Mouse (Mus musculus) ZHBTc4 (cell line): ENCODE measurements around the gene Snai1.
A peak's percentile ranks its signal among the peaks of the same experiment; 100 is the strongest.

Experiments used
- DNase-seq: peaks from one replicate; pipeline ENCODE4 v3.0.0-alpha.2; 2011; ENCODE audit warnings: low read depth, low spot score

Snai1 gene

DNA sequence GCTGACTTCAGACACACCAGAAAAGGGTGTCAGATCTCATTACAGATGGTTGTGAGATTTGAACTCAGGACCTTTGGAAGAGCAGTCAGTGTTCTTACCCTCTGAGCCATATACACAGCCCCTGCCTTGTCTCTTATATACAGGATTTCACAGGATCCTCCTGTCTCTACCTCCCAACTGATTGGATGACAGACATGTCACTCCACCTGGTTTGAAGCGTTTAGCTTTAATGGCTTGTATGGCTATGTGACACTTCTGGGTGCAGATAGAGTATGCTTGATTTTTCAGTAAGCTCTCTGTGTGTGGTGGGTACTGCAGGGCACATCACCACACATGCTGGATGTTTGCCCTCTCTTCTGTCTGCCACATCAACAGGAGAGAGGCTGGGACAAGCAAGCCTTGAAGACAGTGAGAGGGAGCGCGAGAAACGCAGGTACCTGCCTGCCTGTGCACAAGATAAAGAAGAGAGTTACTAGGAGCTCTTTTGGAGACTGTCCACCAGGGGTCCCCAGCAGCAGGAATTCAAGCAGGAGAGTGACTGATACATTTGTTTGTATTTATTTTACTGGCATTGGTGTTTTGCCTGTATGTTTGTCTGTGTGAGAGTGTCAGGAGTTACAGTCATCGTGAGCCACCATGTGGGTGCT, 18.3 kb upstream of the Snai1 start:
- peak; percentile 75 for DNase-seq

DNA sequence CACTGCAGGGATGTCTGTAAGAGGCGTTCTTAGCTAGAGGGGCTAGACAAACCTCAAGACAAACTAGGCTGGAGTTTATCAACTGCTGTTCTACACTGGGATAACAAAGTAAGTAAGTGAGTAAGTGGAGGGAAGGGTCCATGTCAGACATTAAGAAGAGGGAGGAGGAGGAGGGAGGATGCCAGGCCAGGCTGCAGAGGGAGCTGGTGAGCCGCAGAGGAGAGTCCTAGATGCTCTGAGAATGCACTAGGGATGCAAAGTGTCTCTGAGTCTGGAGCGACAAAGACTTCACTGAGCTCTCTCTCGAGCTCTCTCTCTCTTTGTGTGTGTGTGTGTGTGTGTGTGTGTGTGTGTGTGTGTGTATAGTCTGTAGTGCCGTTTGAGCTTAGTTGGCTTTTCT, 9.7 kb upstream of the Snai1 start:
- DNase-seq: peak; percentile 58

DNA sequence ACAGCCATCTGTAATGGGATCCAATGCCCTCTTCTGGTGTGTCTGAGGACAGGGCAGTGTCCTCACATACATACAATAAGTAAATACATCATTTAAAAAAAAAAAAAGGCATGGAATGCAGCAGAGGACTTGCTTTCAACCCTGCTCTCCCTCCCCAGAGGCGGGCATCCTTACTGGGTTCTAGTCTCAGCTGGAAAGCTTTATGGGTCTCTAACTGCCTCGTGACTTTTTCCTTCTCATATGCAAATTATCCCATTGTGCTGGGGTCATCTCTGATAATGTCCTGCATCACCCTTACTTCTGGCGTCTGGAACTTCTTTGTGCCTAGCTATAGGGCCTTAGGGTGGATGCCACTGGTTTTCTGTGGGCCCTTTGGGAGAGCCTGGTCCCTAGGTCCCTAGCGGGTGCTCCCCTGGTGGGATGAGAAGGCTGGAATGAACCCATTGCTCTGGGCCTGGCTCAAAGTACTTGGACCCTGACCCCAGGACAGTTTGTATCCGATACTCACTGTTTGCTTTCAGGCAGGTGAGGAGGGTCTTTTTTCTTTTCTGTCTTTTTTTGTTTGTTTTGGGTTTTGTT, 8.0 kb upstream of the Snai1 start:
- DNase-seq: peak; percentile 83

DNA sequence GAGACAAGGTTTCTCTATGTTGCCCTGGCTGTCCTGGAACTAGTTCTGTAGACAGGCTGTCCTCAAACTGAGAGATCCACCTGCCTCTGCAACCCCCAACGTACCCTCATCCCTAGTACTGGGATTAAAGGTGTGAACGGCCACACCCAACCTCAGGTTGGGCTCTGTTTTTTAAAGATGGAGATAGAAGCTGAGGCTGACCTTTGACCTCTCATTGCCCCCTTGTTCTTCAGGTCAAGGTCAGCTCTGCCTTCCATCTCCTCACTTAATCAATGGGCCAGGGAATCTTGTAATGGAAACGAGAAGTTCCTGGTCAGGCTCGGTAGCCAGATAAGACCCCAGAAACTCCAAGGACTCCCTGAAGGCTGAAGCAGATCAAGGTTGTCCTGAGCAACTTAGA, 7.5 kb upstream of the Snai1 start:
- DNase-seq: no peak

DNA sequence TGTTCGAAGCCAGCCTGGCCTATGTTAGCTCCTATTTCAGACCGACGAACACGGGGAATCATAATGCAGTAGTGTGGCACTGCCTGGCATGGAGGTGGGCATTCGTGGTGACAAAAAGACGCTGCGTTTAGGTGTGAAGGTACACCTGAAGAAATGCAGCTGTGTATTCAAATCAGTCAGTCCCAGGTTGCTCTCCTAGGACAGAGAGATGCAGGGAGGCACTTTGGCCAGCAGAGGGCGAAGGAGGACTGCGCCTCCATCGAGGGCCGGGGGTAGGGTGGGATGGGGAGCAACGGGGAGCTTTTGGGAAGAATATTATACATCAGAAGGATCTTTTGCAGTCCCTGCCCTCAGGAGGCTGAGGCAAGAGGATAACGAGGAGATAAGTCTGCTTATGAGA, 5.9 kb upstream of the Snai1 start:
- peak; percentile 75 for DNase-seq

DNA sequence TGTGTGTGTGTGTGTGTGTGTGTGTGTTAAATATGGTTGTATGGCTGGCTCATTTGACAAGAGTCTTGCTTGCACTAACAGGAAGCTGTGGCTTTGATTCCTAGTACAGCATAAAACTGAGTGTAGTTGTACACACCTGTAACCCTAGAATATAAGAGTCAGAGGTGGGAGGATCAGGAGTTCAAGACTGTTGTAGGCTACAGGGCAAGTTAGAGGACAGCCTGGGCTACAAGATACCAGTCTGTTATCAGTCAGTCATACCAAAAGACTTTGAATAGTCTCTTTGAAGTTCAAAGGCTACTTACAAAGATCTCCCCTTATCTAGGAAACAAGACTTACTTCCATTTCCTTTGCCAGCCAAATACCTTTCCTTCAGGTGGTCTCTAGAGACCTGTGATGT, 4.1 kb upstream of the Snai1 start:
- no peak for DNase-seq

DNA sequence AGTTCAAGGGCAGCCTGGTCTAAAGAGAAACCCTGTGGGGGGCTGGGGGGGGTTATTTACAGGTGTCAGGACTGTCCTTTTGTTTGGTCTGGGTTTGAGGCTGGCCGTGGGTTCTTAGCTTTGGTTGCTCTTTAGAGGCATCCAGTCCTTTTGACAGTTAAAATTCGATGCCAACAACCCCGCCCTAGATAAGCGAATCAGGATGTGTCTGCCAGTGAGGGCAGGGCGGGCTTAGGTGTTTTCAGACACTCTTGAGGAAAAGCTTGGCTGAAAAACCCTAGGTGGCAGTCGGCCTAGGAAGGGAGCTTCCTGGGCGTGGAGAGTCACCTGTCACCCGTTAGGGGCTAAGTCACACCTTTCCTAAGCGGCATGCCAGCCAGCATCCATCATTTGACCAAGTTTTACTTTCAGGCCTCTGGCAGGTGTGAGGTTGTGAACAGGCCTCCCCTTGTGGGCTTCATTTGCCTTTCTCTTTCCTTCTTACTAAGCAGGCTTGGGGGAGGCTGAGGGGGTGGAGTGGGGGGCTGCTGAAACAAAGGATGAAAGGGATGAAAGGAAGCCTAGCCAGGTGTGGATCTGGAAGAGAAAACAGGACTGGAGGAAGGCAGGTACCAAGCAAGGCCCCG, 1.6 kb upstream of the Snai1 start:
- no peak for DNase-seq

DNA sequence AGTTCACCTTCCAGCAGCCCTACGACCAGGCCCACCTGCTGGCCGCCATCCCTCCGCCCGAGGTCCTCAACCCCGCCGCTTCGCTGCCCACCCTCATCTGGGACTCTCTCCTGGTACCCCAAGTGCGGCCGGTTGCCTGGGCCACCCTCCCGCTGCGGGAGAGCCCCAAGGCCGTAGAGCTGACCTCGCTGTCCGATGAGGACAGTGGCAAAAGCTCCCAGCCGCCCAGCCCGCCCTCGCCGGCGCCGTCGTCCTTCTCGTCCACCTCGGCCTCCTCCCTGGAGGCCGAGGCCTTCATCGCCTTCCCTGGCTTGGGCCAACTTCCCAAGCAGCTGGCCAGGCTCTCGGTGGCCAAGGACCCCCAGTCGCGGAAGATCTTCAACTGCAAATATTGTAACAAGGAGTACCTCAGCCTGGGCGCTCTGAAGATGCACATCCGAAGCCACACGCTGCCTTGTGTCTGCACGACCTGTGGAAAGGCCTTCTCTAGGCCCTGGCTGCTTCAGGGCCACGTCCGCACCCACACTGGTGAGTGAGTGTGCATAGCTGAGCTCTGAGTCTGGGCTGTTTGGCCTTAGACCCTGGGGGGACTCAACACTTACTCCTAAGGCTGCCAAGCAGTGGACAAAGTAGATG, 794 bp downstream of the Snai1 start:
- DNase-seq: no peak

DNA sequence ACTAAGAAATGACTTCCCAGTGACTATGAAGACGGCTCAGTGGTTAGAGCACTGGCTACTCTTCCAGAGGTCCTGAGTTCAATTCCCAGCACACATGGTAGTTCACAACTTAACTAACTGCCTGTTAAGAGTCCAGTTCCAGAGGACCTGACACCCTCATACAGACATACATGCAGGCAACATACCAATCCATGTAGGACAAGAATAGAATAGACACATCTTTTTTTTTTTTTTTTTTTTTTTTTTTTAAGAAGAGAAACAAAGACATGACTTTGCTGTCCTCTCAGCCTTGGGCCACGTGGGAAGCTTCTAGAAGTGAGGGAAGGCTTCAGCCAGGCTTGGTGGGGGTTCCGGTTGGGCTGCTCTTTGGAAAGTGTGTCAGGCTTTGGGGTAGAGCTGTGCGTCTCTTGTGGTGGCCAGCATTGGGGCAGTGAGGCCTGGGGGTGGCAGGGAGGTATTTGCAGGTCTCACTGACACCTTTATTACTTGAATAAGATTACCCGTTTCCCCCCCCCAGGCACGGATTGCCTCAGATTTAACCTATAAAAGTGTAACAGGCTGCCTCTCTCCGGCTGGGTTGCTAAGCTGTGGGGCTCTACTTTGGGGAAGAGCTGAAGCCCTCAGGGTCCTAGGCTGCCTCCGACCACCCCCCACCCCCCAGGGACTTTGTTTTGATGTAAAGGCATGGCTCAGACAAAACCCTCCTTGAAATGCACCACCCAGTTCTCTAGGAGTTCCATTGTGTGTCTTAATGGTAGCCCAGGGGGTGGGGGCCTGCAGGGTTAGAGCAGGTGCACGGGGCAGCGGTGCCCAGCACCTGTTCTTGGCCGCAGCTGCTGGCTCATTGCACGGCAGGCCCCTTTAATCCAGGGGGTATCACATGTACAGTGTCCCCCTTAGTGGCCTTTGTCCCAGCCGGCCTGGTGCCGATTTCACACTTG, 1.8 kb downstream of the Snai1 start:
- DNase-seq: peak; percentile 92

DNA sequence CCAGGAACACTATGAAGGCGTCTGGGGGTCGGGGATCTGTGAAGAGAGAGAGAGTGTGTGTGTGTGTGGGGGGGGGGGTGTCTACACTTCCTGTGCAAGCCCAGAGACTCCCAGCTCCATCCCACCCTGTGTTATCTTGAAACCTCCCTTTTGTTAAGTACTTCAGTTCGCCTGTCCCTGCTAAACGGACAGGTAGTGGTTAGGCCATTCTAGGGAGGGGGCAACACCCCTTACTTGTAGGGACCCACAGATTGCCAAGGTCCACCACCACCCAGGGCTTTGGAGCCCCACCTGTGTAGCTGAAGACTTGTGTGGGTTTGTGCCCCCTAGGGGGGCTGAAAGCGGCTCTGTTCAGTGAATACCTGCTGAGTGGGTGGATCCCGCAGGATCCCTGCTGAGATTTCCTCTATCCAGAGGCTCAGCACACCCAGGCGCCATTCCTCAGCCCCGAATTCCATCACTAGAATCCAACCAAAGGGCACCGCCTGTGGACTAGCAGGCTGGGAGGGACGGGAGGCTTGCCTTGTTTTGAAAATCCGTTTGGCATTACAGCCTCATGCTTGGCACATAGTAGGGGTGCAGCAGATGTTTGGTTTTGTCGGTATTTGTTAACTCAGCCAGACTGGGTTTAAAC, 2.6 kb downstream of the Snai1 start:
- peak; percentile 93 for DNase-seq

DNA sequence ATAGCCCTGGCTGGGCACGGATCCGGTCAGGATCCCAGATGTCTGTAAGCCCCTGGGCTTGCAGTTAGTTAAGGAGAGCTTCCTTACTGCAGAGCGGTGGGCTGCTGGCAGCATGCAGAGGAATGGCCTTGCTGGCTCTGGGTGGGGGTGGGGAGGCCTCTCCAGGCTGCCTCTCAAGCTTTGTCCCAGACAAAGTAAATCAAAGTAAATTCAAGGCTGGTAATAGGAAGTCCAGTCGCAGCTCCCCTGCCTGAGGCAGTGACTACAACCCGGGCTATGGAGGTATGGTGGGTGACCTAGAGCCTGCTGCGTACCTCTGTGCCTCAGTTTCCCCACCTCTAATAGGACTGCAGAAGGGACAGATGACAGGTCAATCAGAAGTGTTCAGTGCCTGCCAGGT, 3.3 kb downstream of the Snai1 start:
- DNase-seq: no peak

DNA sequence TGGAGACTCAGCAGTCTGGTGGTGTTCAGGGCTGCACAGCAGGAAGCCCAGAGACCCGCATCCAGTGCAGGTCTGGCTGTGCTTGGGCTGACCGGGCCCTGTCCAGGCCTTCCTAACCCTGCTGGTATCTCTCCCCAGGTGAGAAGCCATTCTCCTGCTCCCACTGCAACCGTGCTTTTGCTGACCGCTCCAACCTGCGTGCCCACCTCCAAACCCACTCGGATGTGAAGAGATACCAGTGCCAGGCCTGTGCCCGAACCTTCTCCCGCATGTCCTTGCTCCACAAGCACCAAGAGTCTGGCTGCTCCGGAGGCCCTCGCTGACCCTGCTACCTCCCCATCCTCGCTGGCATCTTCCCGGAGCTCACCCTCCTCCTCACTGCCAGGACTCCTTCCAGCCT, 3.8 kb downstream of the Snai1 start:
- DNase-seq: no peak

DNA sequence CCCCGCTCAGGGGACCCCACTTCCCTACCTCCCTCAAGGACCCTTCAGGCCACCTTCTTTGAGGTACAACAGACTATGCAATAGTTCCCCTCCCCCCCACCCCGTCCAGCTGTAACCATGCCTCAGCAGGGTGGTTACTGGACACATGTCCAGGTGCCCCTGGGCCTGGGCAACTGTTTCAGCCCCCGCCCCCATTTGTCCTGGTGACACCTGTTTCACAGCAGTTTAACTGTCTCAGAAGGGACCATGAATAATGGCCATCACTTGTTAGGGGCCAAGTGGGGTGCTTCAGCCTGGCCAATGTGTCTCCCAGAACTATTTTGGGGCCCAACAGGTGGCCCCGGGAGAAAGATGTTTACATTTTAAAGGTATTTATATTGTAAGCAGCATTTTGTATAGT, 4.4 kb downstream of the Snai1 start:
- no peak for DNase-seq

DNA sequence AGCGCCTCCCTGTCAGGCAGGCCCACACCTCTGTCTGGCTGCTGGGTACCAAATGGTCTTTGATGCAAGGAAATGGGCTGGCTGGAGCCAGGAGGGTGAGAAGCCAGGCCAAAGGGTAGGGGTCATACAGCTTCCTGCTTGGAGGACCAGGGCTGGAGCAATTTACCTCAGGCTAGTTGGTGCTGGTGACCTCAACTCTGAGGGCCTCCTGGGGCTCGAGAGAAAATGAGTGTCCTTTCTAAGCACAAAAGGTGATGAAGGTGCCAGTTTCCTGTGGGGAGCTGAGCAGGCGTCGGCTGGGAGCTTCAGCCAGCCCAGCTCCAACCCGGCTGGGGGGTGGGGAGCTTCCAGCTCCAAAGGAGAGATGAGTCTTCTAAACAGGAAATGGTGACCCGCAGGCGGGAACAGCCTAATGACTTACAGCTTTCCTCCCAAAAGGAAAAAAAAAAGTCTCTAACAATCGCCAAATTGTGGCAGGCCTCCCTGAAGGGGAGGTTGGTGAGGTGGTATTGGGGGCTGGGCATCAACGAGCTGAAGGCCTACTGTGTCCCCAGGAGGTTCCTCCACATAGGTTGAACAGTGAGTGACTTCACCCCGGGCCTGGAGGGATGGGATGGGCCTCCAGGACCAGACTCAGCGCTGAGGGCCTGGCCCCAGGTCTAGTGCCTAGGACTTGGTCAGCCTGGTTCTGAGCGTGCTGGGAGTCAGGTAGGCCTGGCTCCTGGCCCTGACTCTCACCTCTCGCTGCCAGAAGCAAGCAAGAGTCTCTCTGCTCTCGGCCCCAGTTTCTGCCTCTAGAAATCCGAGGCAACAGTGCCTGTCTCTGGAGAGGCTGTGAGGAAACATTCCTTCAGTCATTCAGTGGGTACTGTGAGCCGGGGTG, 5.4 kb downstream of the Snai1 start:
- DNase-seq: no peak

DNA sequence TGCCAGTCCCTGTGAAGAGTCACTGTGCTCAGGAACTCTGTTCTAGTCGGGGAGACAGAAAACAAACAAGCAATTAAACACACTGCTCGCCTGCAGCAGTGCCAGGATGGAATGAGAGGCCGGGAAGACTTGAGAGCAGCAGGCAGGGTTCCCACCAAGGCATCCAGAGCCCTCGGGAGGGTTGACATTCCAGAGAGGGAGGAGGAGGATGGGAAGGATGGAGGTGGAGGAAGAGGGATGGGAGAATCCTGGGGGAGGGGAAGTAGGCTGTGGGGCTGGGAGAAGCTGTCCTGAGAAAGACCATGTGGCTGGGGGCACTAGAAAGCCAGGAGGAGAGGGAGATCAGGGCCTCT, 6.0 kb downstream of the Snai1 start:
- no peak for DNase-seq

DNA sequence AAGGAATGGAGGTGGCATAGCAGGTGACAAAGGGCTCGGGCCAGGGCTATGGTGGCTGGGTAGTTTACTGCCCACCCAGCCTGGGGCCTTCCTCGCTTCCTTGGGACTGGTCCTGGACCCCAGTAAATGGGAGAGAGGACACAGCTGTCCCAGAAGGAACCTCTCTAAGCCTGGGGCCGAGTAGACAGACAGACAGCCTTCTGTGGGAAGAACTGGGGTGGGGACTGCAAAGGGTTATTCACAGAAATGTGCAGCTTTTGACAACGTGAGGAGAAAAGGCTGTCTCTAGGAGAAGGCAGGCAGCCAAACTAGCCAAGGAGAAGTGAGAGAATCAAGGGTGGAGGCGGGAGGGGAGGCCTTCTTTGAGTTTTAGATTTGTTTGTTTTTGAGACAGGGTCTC, 6.5 kb downstream of the Snai1 start:
- DNase-seq: no peak

DNA sequence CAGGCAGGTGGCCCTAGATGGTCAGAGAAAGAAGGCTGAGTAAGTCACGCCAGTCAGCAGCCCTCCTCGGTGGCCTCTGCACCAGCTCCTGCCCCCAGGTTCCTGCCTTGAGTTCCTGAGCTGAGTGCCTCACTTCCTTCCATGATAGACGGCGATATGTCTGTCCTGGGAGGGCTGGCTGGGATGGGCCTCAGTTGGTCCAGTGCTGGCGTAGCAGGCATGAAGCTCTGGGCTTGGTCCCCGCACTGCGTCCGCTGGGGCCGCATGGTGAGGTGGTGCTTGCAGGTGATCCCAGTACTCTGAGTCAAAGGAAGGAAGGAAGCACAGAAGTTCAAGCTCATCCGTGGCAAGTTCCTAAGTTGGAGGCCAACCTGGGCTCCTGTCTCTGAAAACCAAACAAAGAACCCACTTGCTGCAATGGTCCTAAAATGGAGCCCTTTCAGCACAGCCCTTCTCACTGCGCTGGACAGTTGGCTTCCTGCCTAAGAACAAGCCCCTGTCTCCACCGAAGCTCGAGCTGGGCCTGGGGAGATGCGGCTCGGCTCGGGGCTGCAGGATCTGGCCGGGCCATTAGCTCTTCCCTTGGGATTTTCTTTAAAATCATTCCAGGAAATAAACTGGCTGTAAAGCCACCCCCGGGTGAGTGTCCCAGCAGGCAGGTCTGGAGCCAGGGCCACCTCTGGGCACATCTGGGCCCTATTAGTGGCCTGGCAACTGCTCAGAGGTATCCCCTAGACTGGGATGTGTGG, 8.6 kb downstream of the Snai1 start:
- DNase-seq: no peak

DNA sequence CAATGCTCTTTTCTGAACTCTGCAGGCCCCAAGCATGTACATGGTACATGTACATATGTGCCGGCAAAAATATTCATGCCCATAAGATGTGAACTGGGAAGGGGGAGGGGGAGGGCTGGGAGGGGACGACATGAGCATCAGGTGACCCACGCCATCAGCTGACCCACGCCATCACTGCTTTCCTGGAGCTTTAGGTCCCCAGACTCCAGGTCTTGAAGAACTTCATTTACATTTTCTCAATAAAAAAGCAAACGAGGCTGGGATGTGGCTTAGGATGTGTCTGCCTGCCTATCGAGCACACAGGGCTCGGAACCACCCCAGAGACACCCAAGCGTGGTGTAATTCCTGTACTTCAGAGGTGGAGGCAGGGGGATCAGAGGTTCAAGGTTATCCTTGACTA, 9.4 kb downstream of the Snai1 start:
- peak; percentile 53 for DNase-seq

DNA sequence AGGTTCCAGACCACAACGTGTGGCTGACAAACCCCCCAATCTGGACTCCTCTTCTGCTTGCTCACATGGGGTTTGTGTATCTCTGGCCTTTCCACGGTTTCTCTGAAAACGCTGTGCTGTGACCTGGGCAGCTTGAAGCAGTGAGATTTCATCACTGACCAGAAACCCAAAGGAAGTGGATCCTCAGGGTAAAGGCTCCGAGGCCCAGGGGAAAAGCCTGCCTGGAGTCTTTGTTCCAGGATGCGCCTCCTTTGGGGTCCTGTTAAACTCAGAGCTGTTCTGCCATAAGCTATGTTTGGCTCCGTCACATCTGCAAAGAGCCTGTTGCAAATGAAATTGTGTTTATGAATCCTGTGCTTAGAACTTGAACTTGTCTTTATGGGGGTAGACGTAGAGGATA, 11.0 kb downstream of the Snai1 start:
- no peak for DNase-seq

DNA sequence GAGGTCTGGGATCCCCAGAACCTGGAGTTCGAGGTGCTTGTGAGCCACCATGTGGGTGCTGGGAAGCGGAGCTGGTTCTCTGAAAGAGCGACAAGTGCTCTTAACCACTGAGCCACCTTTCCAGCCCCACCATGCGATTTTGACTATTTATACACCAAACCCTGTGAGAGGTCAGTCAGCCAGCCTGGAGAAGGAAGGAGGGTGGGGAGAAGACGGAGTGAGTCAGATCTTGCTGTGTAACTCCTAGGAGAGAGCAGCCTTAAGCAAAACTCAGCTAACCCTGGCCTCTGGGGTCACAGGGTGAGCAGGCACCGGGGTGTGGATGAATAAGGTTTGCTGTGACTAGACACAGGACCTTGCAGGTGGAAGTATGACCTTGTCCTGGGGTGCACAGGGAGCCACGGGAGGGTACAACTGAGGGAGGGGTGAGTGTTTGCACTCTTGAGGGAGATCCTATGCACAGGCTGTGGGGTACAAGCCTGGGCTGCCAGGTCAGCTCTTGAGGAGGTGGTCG, 12.4 kb downstream of the Snai1 start:
- no peak for DNase-seq
